Mouse (Mus musculus) CH12.LX (cell line): ENCODE data around the gene Hvcn1. TPM values are rescaled to one million over a fixed set of nuclear protein-coding genes. Genes with fewer than 3 reads are reported as not detected.

Experiments
- DNase-seq: peaks from one replicate; pipeline ENCODE4 v3.0.0-alpha.2; 2013; ENCODE audit errors: extremely low read depth
- H3K27ac ChIP-seq: 2 replicates; pipeline ENCODE4 v1.5.1; 2012; ENCODE audit warnings: low read depth, mild to moderate bottlenecking, control low read depth, moderate library complexity; ENCODE audit not compliant: insufficient read depth
- H3K27me3 ChIP-seq: replicated peaks from 2 replicates; pipeline ENCODE3; 2012; ENCODE audit warnings: inconsistent platforms
- H3K36me3 ChIP-seq, 2 experiments: replicated peaks in 1 of 2; 2 replicates each; pipeline versions ENCODE3 to v1.6.1; 2012; ENCODE audit warnings: inconsistent platforms in 1 of 2, low read length in 1 of 2, mild to moderate bottlenecking in 1 of 2, mixed read lengths in 1 of 2, moderate library complexity in 1 of 2; ENCODE audit not compliant: control insufficient read depth in 1 of 2, insufficient read depth in 1 of 2
- H3K4me1 ChIP-seq, 2 experiments: 2 replicates each; pipeline ENCODE4 v1.6.1; 2012; ENCODE audit warnings: inconsistent platforms in 1 of 2, moderate library complexity in 1 of 2; ENCODE audit not compliant: insufficient read depth in 2 of 2, control insufficient read depth in 1 of 2
- H3K4me2 ChIP-seq: 2 replicates; pipeline ENCODE4 v1.6.1; 2012; ENCODE audit warnings: low read depth, mild to moderate bottlenecking, control low read depth; ENCODE audit not compliant: poor library complexity, insufficient read depth, severe bottlenecking
- H3K4me3 ChIP-seq, 3 experiments: fragments of 150-350 bp in 1 of 3; sonication (generic) in 1 of 3; replicated peaks in 1 of 3; 2 replicates each; pipeline versions ENCODE3 to v1.5.1; 2011 to 2012; ENCODE audit warnings: low read depth in 2 of 3, low read length in 2 of 3, mild to moderate bottlenecking in 2 of 3, moderate library complexity in 2 of 3, control low read depth in 1 of 3, improper control_type of control experiment in 1 of 3, inconsistent platforms in 1 of 3, mixed read lengths in 1 of 3; ENCODE audit not compliant: poor library complexity in 1 of 3
- H3K79me2 ChIP-seq: replicated peaks from 2 replicates; pipeline ENCODE4 v1.6.1; 2012; ENCODE audit warnings: mild to moderate bottlenecking, moderate library complexity; ENCODE audit not compliant: control insufficient read depth, poor library complexity, insufficient read depth, severe bottlenecking; ENCODE audit errors: extremely low read depth
- H3K9ac ChIP-seq: 2 replicates; pipeline ENCODE4 v1.6.1; 2012; ENCODE audit warnings: low read depth, mild to moderate bottlenecking, control low read depth, moderate library complexity; ENCODE audit not compliant: insufficient read depth
- H3K9me3 ChIP-seq: replicated peaks from 2 replicates; pipeline ENCODE3; 2012; ENCODE audit warnings: low read length, inconsistent platforms, mixed read lengths
- BHLHE40 ChIP-seq: IDR thresholded peaks from 2 replicates; pipeline ENCODE4 v1.6.1; 2011; ENCODE audit warnings: mild to moderate bottlenecking, low read depth, low read length, improper control_type of control experiment
- CHD1 ChIP-seq: IDR thresholded peaks from 2 replicates; pipeline ENCODE4 v1.6.1; 2012; ENCODE audit warnings: low read depth, low read length, improper control_type of control experiment, inconsistent platforms
- CHD2 ChIP-seq: IDR thresholded peaks from 2 replicates; pipeline ENCODE4 v1.6.1; 2011; ENCODE audit warnings: low read length, improper control_type of control experiment
- CTCF ChIP-seq, 2 experiments: IDR thresholded peaks in 1 of 2; conservative IDR thresholded peaks in 1 of 2; 2 replicates each; pipeline ENCODE4 v1.5.1; 2011 to 2012; ENCODE audit warnings: low read depth in 2 of 2, low read length in 2 of 2, improper control_type of control experiment in 1 of 2, inconsistent platforms in 1 of 2, mild to moderate bottlenecking in 1 of 2, moderate library complexity in 1 of 2
- E2F4 ChIP-seq: IDR thresholded peaks from 2 replicates; pipeline ENCODE4 v1.6.1; 2011; ENCODE audit warnings: low read depth, low read length, improper control_type of control experiment; ENCODE audit not compliant: insufficient replicate concordance
- ELF1 ChIP-seq: IDR thresholded peaks from 2 replicates; pipeline ENCODE4 v1.6.1; 2014; ENCODE audit warnings: low read depth, mild to moderate bottlenecking, inconsistent platforms, low read length, improper control_type of control experiment
- EP300 ChIP-seq: IDR thresholded peaks from 2 replicates; pipeline ENCODE4 v1.6.1; 2011; ENCODE audit warnings: low read length, improper control_type of control experiment
- ETS1 ChIP-seq: conservative IDR thresholded peaks from 2 replicates; pipeline ENCODE4 v1.6.1; 2012; ENCODE audit warnings: low read depth, mild to moderate bottlenecking, inconsistent platforms, low read length, improper control_type of control experiment, moderate library complexity
- GABPA ChIP-seq: IDR thresholded peaks from 2 replicates; pipeline ENCODE4 v1.6.1; 2012; ENCODE audit warnings: low read depth, low read length, improper control_type of control experiment, inconsistent platforms; ENCODE audit not compliant: insufficient replicate concordance
- HCFC1 ChIP-seq: IDR thresholded peaks from 2 replicates; pipeline ENCODE4 v1.6.1; 2012; ENCODE audit warnings: low read depth, mild to moderate bottlenecking, inconsistent platforms, low read length, improper control_type of control experiment
- IRF4 ChIP-seq: IDR thresholded peaks from 2 replicates; pipeline ENCODE4 v1.6.1; 2014; ENCODE audit warnings: low read depth, mild to moderate bottlenecking, inconsistent platforms, low read length, improper control_type of control experiment
- JUN ChIP-seq: IDR thresholded peaks from 2 replicates; pipeline ENCODE4 v1.6.1; 2011; ENCODE audit warnings: low read depth, mild to moderate bottlenecking, low read length, improper control_type of control experiment, moderate library complexity; ENCODE audit not compliant: insufficient read depth
- JUND ChIP-seq: conservative IDR thresholded peaks from 2 replicates; pipeline ENCODE4 v1.6.1; 2011; ENCODE audit warnings: low read depth, low read length, improper control_type of control experiment
- KAT2A ChIP-seq: IDR thresholded peaks from 2 replicates; pipeline ENCODE4 v1.6.1; 2012; ENCODE audit warnings: low read length, improper control_type of control experiment, inconsistent platforms; ENCODE audit not compliant: insufficient replicate concordance
- MAFK ChIP-seq: IDR thresholded peaks from 2 replicates; pipeline ENCODE4 v1.6.1; 2011; ENCODE audit warnings: low read length, improper control_type of control experiment; ENCODE audit not compliant: insufficient replicate concordance
- MAX ChIP-seq: IDR thresholded peaks from 2 replicates; pipeline ENCODE4 v1.6.1; 2011; ENCODE audit warnings: low read length, improper control_type of control experiment
- MAZ ChIP-seq: IDR thresholded peaks from 2 replicates; pipeline ENCODE4 v1.6.1; 2012; ENCODE audit warnings: low read depth, mild to moderate bottlenecking, inconsistent platforms, low read length, improper control_type of control experiment, moderate library complexity
- MEF2A ChIP-seq: IDR thresholded peaks from 2 replicates; pipeline ENCODE4 v1.6.1; 2014; ENCODE audit warnings: low read depth, mild to moderate bottlenecking, inconsistent platforms, low read length, improper control_type of control experiment, borderline replicate concordance
- MXI1 ChIP-seq: IDR thresholded peaks from 2 replicates; pipeline ENCODE4 v1.6.1; 2011; ENCODE audit warnings: mild to moderate bottlenecking, low read depth, low read length, improper control_type of control experiment
- MYC ChIP-seq: IDR thresholded peaks from 2 replicates; pipeline ENCODE4 v1.6.1; 2011; ENCODE audit warnings: low read depth, mild to moderate bottlenecking, improper control_type of control experiment, low read length
- NRF1 ChIP-seq: IDR thresholded peaks from 2 replicates; pipeline ENCODE4 v1.6.1; 2014; ENCODE audit warnings: low read depth, mild to moderate bottlenecking, inconsistent platforms, low read length, improper control_type of control experiment, moderate library complexity
- PAX5 ChIP-seq: IDR thresholded peaks from 2 replicates; pipeline ENCODE4 v1.6.1; 2012; ENCODE audit warnings: low read length, inconsistent platforms, mixed read lengths
- POLR2A ChIP-seq: IDR thresholded peaks from 2 replicates; pipeline ENCODE4 v1.6.1; 2011; ENCODE audit warnings: low read depth, mild to moderate bottlenecking, improper control_type of control experiment, low read length
- POLR2AphosphoS2 ChIP-seq: IDR thresholded peaks from 2 replicates; pipeline ENCODE4 v1.6.1; 2011; ENCODE audit warnings: low read depth, low read length, improper control_type of control experiment
- RAD21 ChIP-seq: IDR thresholded peaks from 2 replicates; pipeline ENCODE4 v1.6.1; 2011; ENCODE audit warnings: low read depth, mild to moderate bottlenecking, low read length, improper control_type of control experiment, moderate library complexity
- RCOR1 ChIP-seq: conservative IDR thresholded peaks from 2 replicates; pipeline ENCODE4 v1.6.1; 2012; ENCODE audit warnings: low read depth, mild to moderate bottlenecking, inconsistent platforms, low read length, improper control_type of control experiment
- SIN3A ChIP-seq: IDR thresholded peaks from 2 replicates; pipeline ENCODE4 v1.6.1; 2012; ENCODE audit warnings: low read length, improper control_type of control experiment, inconsistent platforms
- SMC3 ChIP-seq: IDR thresholded peaks from 2 replicates; pipeline ENCODE4 v1.6.1; 2011; ENCODE audit warnings: low read depth, low read length, improper control_type of control experiment
- TBP ChIP-seq: conservative IDR thresholded peaks from 2 replicates; pipeline ENCODE4 v1.6.1; 2011; ENCODE audit warnings: low read depth, low read length, improper control_type of control experiment
- TCF12 ChIP-seq: IDR thresholded peaks from 2 replicates; pipeline ENCODE4 v1.6.1; 2014; ENCODE audit warnings: low read depth, mild to moderate bottlenecking, inconsistent platforms, low read length, improper control_type of control experiment
- UBTF ChIP-seq: IDR thresholded peaks from 2 replicates; pipeline ENCODE4 v1.6.1; 2012; ENCODE audit warnings: low read depth, mild to moderate bottlenecking, inconsistent platforms, low read length, improper control_type of control experiment, moderate library complexity
- USF1 ChIP-seq: IDR thresholded peaks from 2 replicates; pipeline ENCODE4 v1.6.1; 2014; ENCODE audit warnings: low read depth, mild to moderate bottlenecking, inconsistent platforms, low read length, improper control_type of control experiment
- USF2 ChIP-seq: conservative IDR thresholded peaks from 2 replicates; pipeline ENCODE4 v1.6.1; 2011; ENCODE audit warnings: low read depth, low read length, improper control_type of control experiment
- ZC3H11A ChIP-seq: IDR thresholded peaks from 2 replicates; pipeline ENCODE4 v1.6.1; 2012; ENCODE audit warnings: low read depth, mild to moderate bottlenecking, inconsistent platforms, low read length, improper control_type of control experiment
- ZKSCAN1 ChIP-seq: IDR thresholded peaks from 2 replicates; pipeline ENCODE4 v1.6.1; 2012; ENCODE audit warnings: low read depth, inconsistent platforms, low read length, improper control_type of control experiment, borderline replicate concordance
- ZMIZ1 ChIP-seq: IDR thresholded peaks from 2 replicates; pipeline ENCODE4 v1.6.1; 2012; ENCODE audit warnings: low read depth, mild to moderate bottlenecking, inconsistent platforms, low read length, improper control_type of control experiment
- ZNF384 ChIP-seq: IDR thresholded peaks from 2 replicates; pipeline ENCODE4 v1.6.1; 2012; ENCODE audit warnings: low read depth, low read length, improper control_type of control experiment, inconsistent platforms
- dilution Hi-C: fragments of 300-500 bp; cut with MboI; formaldehyde crosslinking; loops from 2 replicates; pipeline ENCODE4 v1.14.3; 2020; ENCODE audit warnings: low sequenced_read_pairs; ENCODE audit not compliant: extremely low pct_unique_long_range_greater_than_20kb, extremely low pct_ligation_motif_present
- in situ Hi-C: fragments of 300-500 bp; cut with MboI; formaldehyde crosslinking; loops from 3 replicates; pipeline ENCODE4 v1.14.3; 2019; ENCODE audit warnings: low sequenced_read_pairs, low pct_ligation_motif_present, low pct_unique_long_range_greater_than_20kb, mixed read lengths
- polyA plus RNA-seq: library from polyadenylated mRNA; unstranded; fragments of >175 nt; gene quantifications from 2 replicates; pipeline ENCODE4 v1.2.1, GENCODE M21; 2012; ENCODE audit warnings: low read depth; ENCODE audit not compliant: insufficient read length
- total RNA-seq, 2 experiments: library from RNA; depleted of rRNA; stranded (reverse); fragments of 300-350 nt in 1 of 2; fragments of >200 nt in 1 of 2; gene quantifications; 2 replicates each; pipeline ENCODE4 v1.2.3; 2012 to 2014

The Hvcn1 gene
- total and polyA plus RNA-seq, 3 experiments: 143 to 159 (median 156) TPM

GRCm38 (mm10) chr5:122234319-122235195, 28.0 kb downstream of the Hvcn1 start:
- peak overlapping the region; percentile 62 for H3K4me2 ChIP-seq
- peaks cover 8% of the 10 kb centered on the region for H3K79me2 ChIP-seq
- in situ Hi-C loops (no loop called here), dilution Hi-C loops (no loop called here)
- peak; percentile 85 for DNase-seq
- H3K4me1 ChIP-seq: peaks cover 34 to 78% of the 10 kb centered on the region in 2 experiments
- H3K27ac ChIP-seq: peak overlapping the region; percentile 98
- no peaks in the 10 kb centered on the region for H3K27me3 ChIP-seq
- peak overlapping the region; percentile 15 to 42 (median 36) for H3K4me3 ChIP-seq
- H3K9me3 ChIP-seq: peaks cover 1% of the 10 kb centered on the region
- H3K36me3 ChIP-seq: peaks cover 27 to 67% of the 10 kb centered on the region in 2 experiments
- peak overlapping the region; percentile 74 for H3K9ac ChIP-seq
- TF ChIP-seq IRF4 (peak; percentile 73), CTCF (conservative IDR thresholded peaks at IDR 0.05 in 1 of 2, IDR thresholded peaks at IDR 0.05 in 1 of 2; ENCODE audit: low read depth in 2 of 2, low read length in 2 of 2) (no peak), ZNF384 (peak; percentile 26; the same call in 1 of the 2 replicates), TCF12 (peak; percentile 63; the same call in 1 of the 2 replicates), ELF1 (peak; percentile 63), KAT2A (0 out of 2 replicates have a peak, but pooled peaks have one; percentile 19), SMC3 (no peak; the same call in 1 of the 2 replicates), MAZ (peak; percentile 61; the same call in 1 of the 2 replicates), E2F4 (no peak), POLR2AphosphoS2 (0 out of 2 replicates have a peak, but pooled peaks have one; percentile 52), USF2 (no peak), JUND (no peak), MXI1 (peak; percentile 21; the same call in 1 of the 2 replicates), RAD21 (no peak; the same call in 1 of the 2 replicates), MAX (no peak), MAFK (0 out of 2 replicates have a peak, but pooled peaks have one; percentile 51), UBTF (peak; percentile 61), GABPA (no peak), TBP (peak; percentile 44; the same call in 1 of the 2 replicates), MEF2A (peak; percentile 53; the same call in 1 of the 2 replicates), USF1 (no peak), CHD2 (no peak; the same call in 1 of the 2 replicates), ETS1 (peak; percentile 69), ZMIZ1 (peak; percentile 70), NRF1 (no peak), JUN (no peak), SIN3A (peak; percentile 76; the same call in 1 of the 2 replicates), MYC (peak; percentile 41; the same call in 1 of the 2 replicates), HCFC1 (no peak), BHLHE40 (peak; percentile 86), ZC3H11A (no peak), PAX5 (no peak), CHD1 (peak; percentile 73), EP300 (peak; percentile 65), RCOR1 (no peak), POLR2A (0 out of 2 replicates have a peak, but pooled peaks have one; percentile 5), ZKSCAN1 (no peak)
